Mouse (Mus musculus) adrenal gland, postnatal 4 days (tissue): ENCODE results near the gene Adgrl2. TPM values are rescaled to one million over a fixed set of nuclear protein-coding genes. Genes with fewer than 3 reads are reported as not detected.

Source experiments
- DNase-seq, 2 experiments: peaks; one replicate each; pipeline ENCODE4 v3.0.0; 2021 to 2022; ENCODE audit warnings: low spot score in 2 of 2, mixed read lengths in 2 of 2
- total RNA-seq, 2 experiments: library from RNA; stranded (reverse); gene quantifications; 2 replicates each; pipeline ENCODE4 v1.2.3; 2021

Adgrl2 gene
- total RNA-seq, 2 experiments from 2014 or later = 113 to 114 TPM

GRCm38 (mm10) chr3:148886956-148887355, 103.4 kb downstream of the Adgrl2 start:
- no peak for DNase-seq

- DNase-seq = no peak
These were observed 104.2 kb downstream of the Adgrl2 start for GRCm38 (mm10) chr3:148885980-148886668.

- DNase-seq = no peak
These were observed 105.2 kb downstream of the Adgrl2 start for GRCm38 (mm10) chr3:148885184-148885583.

- DNase-seq = no peak
These were observed 108.9 kb downstream of the Adgrl2 start for GRCm38 (mm10) chr3:148881431-148881830.

GRCm38 (mm10) chr3:148872563-148872962, 117.8 kb downstream of the Adgrl2 start:
- no peak for DNase-seq

GRCm38 (mm10) chr3:148871792-148872464, 118.4 kb downstream of the Adgrl2 start:
- no peak for DNase-seq

GRCm38 (mm10) chr3:148867618-148868017, 122.7 kb downstream of the Adgrl2 start:
- no peak for DNase-seq

- no peak for DNase-seq
These were observed 123.7 kb downstream of the Adgrl2 start for GRCm38 (mm10) chr3:148866633-148867032.

- DNase-seq = no peak
These were observed 124.3 kb downstream of the Adgrl2 start for GRCm38 (mm10) chr3:148866053-148866452.

GRCm38 (mm10) chr3:148865234-148865633, 125.1 kb downstream of the Adgrl2 start:
- DNase-seq = no peak

GRCm38 (mm10) chr3:148861860-148862259, 128.5 kb downstream of the Adgrl2 start:
- DNase-seq = no peak

GRCm38 (mm10) chr3:148854306-148854910, 135.9 kb downstream of the Adgrl2 start:
- no peak for DNase-seq

GRCm38 (mm10) chr3:148853372-148853771, 137.0 kb downstream of the Adgrl2 start:
- DNase-seq = no peak

- DNase-seq = no peak
These were observed 137.8 kb downstream of the Adgrl2 start for GRCm38 (mm10) chr3:148852556-148852955.

GRCm38 (mm10) chr3:148850821-148851220, 139.5 kb downstream of the Adgrl2 start:
- DNase-seq = no peak

- DNase-seq = no peak
These were observed 142.0 kb downstream of the Adgrl2 start for GRCm38 (mm10) chr3:148848366-148848765.

GRCm38 (mm10) chr3:148844182-148844581, 146.2 kb downstream of the Adgrl2 start:
- DNase-seq = no peak

GRCm38 (mm10) chr3:148842533-148842932, 147.8 kb downstream of the Adgrl2 start:
- no peak for DNase-seq

- DNase-seq = no peak
These were observed 151.5 kb downstream of the Adgrl2 start for GRCm38 (mm10) chr3:148838835-148839296.

- no peak for DNase-seq
These were observed 152.1 kb downstream of the Adgrl2 start for GRCm38 (mm10) chr3:148838095-148838834.

- no peak for DNase-seq
These were observed 155.2 kb downstream of the Adgrl2 start for GRCm38 (mm10) chr3:148835136-148835535.
